Mouse (Mus musculus): ENCODE measurements around the gene Tshz2. TPM values are rescaled to one million over a fixed set of nuclear protein-coding genes. Genes with fewer than 3 reads are reported as not detected.

Gene Tshz2
- polyA plus RNA-seq, 1 experiment from 2014 or later = 50.4 TPM

GRCm38 (mm10) chr2:169673786-169674185, 41.0 kb downstream of the Tshz2 start:
- no peak overlapping the region for H3K4me2 ChIP-seq
- WGBS = 73% methylated on average over 6 of the region's 6 CpGs
- peaks cover 24% of the 10 kb centered on the region for H3K4me1 ChIP-seq
- H3K27ac ChIP-seq (replicated peaks) = 0 out of 2 replicates have a peak overlapping the region, but pooled peaks have one; percentile 37
- no peak for ATAC-seq (ENCODE audit: low FRiP score)
- H3K27me3 ChIP-seq (replicated peaks) = no peaks in the 10 kb centered on the region
- H3K4me3 ChIP-seq (replicated peaks) = no peak overlapping the region
- H3K36me3 ChIP-seq = no peaks in the 10 kb centered on the region
- no peak overlapping the region for H3K9ac ChIP-seq (replicated peaks)
- H3K9me3 ChIP-seq (replicated peaks) = no peaks in the 10 kb centered on the region

- no peak overlapping the region for H3K4me2 ChIP-seq
- WGBS = 88% methylated on average over 5 of the region's 5 CpGs
- H3K36me3 ChIP-seq = no peaks in the 10 kb centered on the region
- no peaks in the 10 kb centered on the region for H3K9me3 ChIP-seq (replicated peaks)
- no peak overlapping the region for H3K4me3 ChIP-seq (replicated peaks)
- peaks cover 23% of the 10 kb centered on the region for H3K4me1 ChIP-seq
- no peak overlapping the region for H3K9ac ChIP-seq (replicated peaks)
- no peaks in the 10 kb centered on the region for H3K27me3 ChIP-seq (replicated peaks)
- no peak overlapping the region for H3K27ac ChIP-seq (replicated peaks)
- ATAC-seq (ENCODE audit: low FRiP score) = no peak
These were observed 41.4 kb downstream of the Tshz2 start for GRCm38 (mm10) chr2:169674209-169674608.

GRCm38 (mm10) chr2:169679264-169679663, 46.5 kb downstream of the Tshz2 start:
- Histone ChIP-seq H3K9me3 (replicated peaks) (no peaks in the 10 kb centered on the region), H3K4me2 (no peak overlapping the region), H3K4me3 (replicated peaks) (no peak overlapping the region), H3K4me1 (peaks cover 34% of the 10 kb centered on the region), H3K36me3 (no peaks in the 10 kb centered on the region), H3K27me3 (replicated peaks) (no peaks in the 10 kb centered on the region), H3K9ac (replicated peaks) (no peak overlapping the region), H3K27ac (replicated peaks) (no peak overlapping the region; the same call in 1 of the 2 replicates)
- WGBS = 65% methylated on average over 7 of the region's 7 CpGs
- ATAC-seq (ENCODE audit: low FRiP score) = no peak

- H3K4me1 ChIP-seq = peaks cover 36% of the 10 kb centered on the region
- H3K4me2 ChIP-seq = no peak overlapping the region
- H3K4me3 ChIP-seq (replicated peaks) = no peak overlapping the region
- no peaks in the 10 kb centered on the region for H3K9me3 ChIP-seq (replicated peaks)
- H3K36me3 ChIP-seq = no peaks in the 10 kb centered on the region
- WGBS = 49% methylated on average over 5 of the region's 5 CpGs
- no peak for ATAC-seq (ENCODE audit: low FRiP score)
- H3K27ac ChIP-seq (replicated peaks) = no peak overlapping the region; the same call in 1 of the 2 replicates
- no peak overlapping the region for H3K9ac ChIP-seq (replicated peaks)
- H3K27me3 ChIP-seq (replicated peaks) = no peaks in the 10 kb centered on the region
These were observed 47.1 kb downstream of the Tshz2 start for GRCm38 (mm10) chr2:169679951-169680350.

- no peak for ATAC-seq (ENCODE audit: low FRiP score)
- Histone ChIP-seq H3K36me3 (no peaks in the 10 kb centered on the region), H3K4me1 (peaks cover 48% of the 10 kb centered on the region), H3K9me3 (replicated peaks) (no peaks in the 10 kb centered on the region), H3K9ac (replicated peaks) (no peak overlapping the region), H3K27ac (replicated peaks) (no peak overlapping the region), H3K4me3 (replicated peaks) (no peak overlapping the region), H3K27me3 (replicated peaks) (no peaks in the 10 kb centered on the region), H3K4me2 (no peak overlapping the region)
- 38% methylated on average over 5 of the region's 5 CpGs for WGBS
These were observed 52.4 kb downstream of the Tshz2 start for GRCm38 (mm10) chr2:169685260-169685659.

GRCm38 (mm10) chr2:169685747-169686146, 52.9 kb downstream of the Tshz2 start:
- H3K4me3 ChIP-seq (replicated peaks) = no peak overlapping the region

GRCm38 (mm10) chr2:169686697-169687430, 54.1 kb downstream of the Tshz2 start:
- Histone ChIP-seq H3K27ac (replicated peaks) (no peak overlapping the region), H3K9me3 (replicated peaks) (no peaks in the 10 kb centered on the region), H3K4me2 (no peak overlapping the region), H3K4me1 (peaks cover 43% of the 10 kb centered on the region), H3K4me3 (replicated peaks) (no peak overlapping the region), H3K27me3 (replicated peaks) (no peaks in the 10 kb centered on the region), H3K9ac (replicated peaks) (no peak overlapping the region), H3K36me3 (no peaks in the 10 kb centered on the region)
- ATAC-seq (ENCODE audit: low FRiP score) = no peak
- 42% methylated on average over 12 of the region's 12 CpGs for WGBS

More at GRCm38 (mm10) chr2:169685747-169686146, 52.9 kb downstream of the Tshz2 start:
- H3K9ac ChIP-seq (replicated peaks) = no peak overlapping the region
- no peak overlapping the region for H3K4me2 ChIP-seq
- no peaks in the 10 kb centered on the region for H3K9me3 ChIP-seq (replicated peaks)
- H3K4me1 ChIP-seq = peaks cover 45% of the 10 kb centered on the region
- no peaks in the 10 kb centered on the region for H3K27me3 ChIP-seq (replicated peaks)
- ATAC-seq (ENCODE audit: low FRiP score) = no peak
- H3K27ac ChIP-seq (replicated peaks) = no peak overlapping the region
- no peaks in the 10 kb centered on the region for H3K36me3 ChIP-seq
- WGBS = 33% methylated on average over 7 of the region's 7 CpGs

GRCm38 (mm10) chr2:169690054-169690453, 57.2 kb downstream of the Tshz2 start:
- no peak overlapping the region for H3K27ac ChIP-seq (replicated peaks)
- 88% methylated on average over 2 of the region's 2 CpGs for WGBS
- H3K4me3 ChIP-seq (replicated peaks) = no peak overlapping the region
- ATAC-seq (ENCODE audit: low FRiP score) = no peak
- no peak overlapping the region for H3K4me2 ChIP-seq
- H3K27me3 ChIP-seq (replicated peaks) = no peaks in the 10 kb centered on the region
- no peaks in the 10 kb centered on the region for H3K9me3 ChIP-seq (replicated peaks)
- no peaks in the 10 kb centered on the region for H3K36me3 ChIP-seq
- peaks cover 40% of the 10 kb centered on the region for H3K4me1 ChIP-seq
- no peak overlapping the region for H3K9ac ChIP-seq (replicated peaks)

- Histone ChIP-seq H3K4me2 (no peak overlapping the region), H3K9me3 (replicated peaks) (no peaks in the 10 kb centered on the region), H3K36me3 (no peaks in the 10 kb centered on the region), H3K27me3 (replicated peaks) (no peaks in the 10 kb centered on the region), H3K4me3 (replicated peaks) (no peak overlapping the region), H3K4me1 (peaks cover 22% of the 10 kb centered on the region), H3K27ac (replicated peaks) (no peak overlapping the region), H3K9ac (replicated peaks) (no peak overlapping the region)
- WGBS = 90% methylated on average over 9 of the region's 9 CpGs
- ATAC-seq (ENCODE audit: low FRiP score) = no peak
These were observed 61.7 kb downstream of the Tshz2 start for GRCm38 (mm10) chr2:169694494-169694893.

GRCm38 (mm10) chr2:169695025-169695424, 62.2 kb downstream of the Tshz2 start:
- peaks cover 20% of the 10 kb centered on the region for H3K4me1 ChIP-seq
- H3K4me3 ChIP-seq (replicated peaks) = no peak overlapping the region
- no peaks in the 10 kb centered on the region for H3K27me3 ChIP-seq (replicated peaks)
- no peak for ATAC-seq (ENCODE audit: low FRiP score)
- no peaks in the 10 kb centered on the region for H3K36me3 ChIP-seq
- WGBS = 51% methylated on average over 9 of the region's 9 CpGs
- H3K9ac ChIP-seq (replicated peaks) = no peak overlapping the region
- no peak overlapping the region for H3K4me2 ChIP-seq
- no peak overlapping the region for H3K27ac ChIP-seq (replicated peaks)
- H3K9me3 ChIP-seq (replicated peaks) = no peaks in the 10 kb centered on the region

GRCm38 (mm10) chr2:169699141-169699540, 66.3 kb downstream of the Tshz2 start:
- Histone ChIP-seq H3K9me3 (replicated peaks) (no peaks in the 10 kb centered on the region), H3K9ac (replicated peaks) (no peak overlapping the region), H3K4me2 (no peak overlapping the region), H3K36me3 (no peaks in the 10 kb centered on the region), H3K27me3 (replicated peaks) (no peaks in the 10 kb centered on the region), H3K27ac (replicated peaks) (no peak overlapping the region), H3K4me3 (replicated peaks) (no peak overlapping the region), H3K4me1 (peaks cover 26% of the 10 kb centered on the region)
- 91% methylated on average over 5 of the region's 5 CpGs for WGBS
- ATAC-seq (ENCODE audit: low FRiP score) = no peak

GRCm38 (mm10) chr2:169699862-169700511, 67.2 kb downstream of the Tshz2 start:
- Histone ChIP-seq H3K4me1 (peaks cover 20% of the 10 kb centered on the region), H3K9me3 (replicated peaks) (no peaks in the 10 kb centered on the region)
- WGBS = 83% methylated on average over 7 of the region's 7 CpGs

More at GRCm38 (mm10) chr2:169699862-169700511, 67.2 kb downstream of the Tshz2 start:
- no peak for ATAC-seq (ENCODE audit: low FRiP score)
- Histone ChIP-seq H3K9ac (replicated peaks) (no peak overlapping the region), H3K27ac (replicated peaks) (no peak overlapping the region), H3K4me3 (replicated peaks) (no peak overlapping the region), H3K27me3 (replicated peaks) (no peaks in the 10 kb centered on the region), H3K4me2 (no peak overlapping the region), H3K36me3 (no peaks in the 10 kb centered on the region)
